8 mouse cellular contexts compared by ENCODE assay signal in genomic region chr13:83603373-83604265, GRCm38 (mm10).
DNase-seq lines count a peak whose midpoint lies in the region; ATAC-seq and TF ChIP-seq lines count a peak whose summit lies in the region.

No protein-coding gene starts in this region.

- no peak for TF ChIP-seq CTCF in heart, postnatal 0 days (IDR thresholded peaks at IDR 0.05; ENCODE audit: low read depth)

- H3K4me1 ChIP-seq in forebrain, embryonic 10.5 days, result peaks cover 35% of the 10 kb centered on the region
- peaks cover 19% of the 10 kb centered on the region for H3K4me1 ChIP-seq in forebrain, embryonic 12.5 days
- H3K4me1 ChIP-seq in heart, postnatal 0 days (ENCODE audit: control insufficient read depth, insufficient read depth), result peaks cover 32% of the 10 kb centered on the region

- TF ChIP-seq EP300 in heart, postnatal 0 days (IDR thresholded peaks at IDR 0.05; ENCODE audit: low read depth), result peak; percentile 31; the same call in 1 of the 2 replicates

- no peak overlapping the region for H3K4me2 ChIP-seq in forebrain, embryonic 12.5 days
- peak overlapping the region; percentile 41 for H3K4me2 ChIP-seq in heart, postnatal 0 days (ENCODE audit: low read depth, low read length)

- no peaks in the 10 kb centered on the region for H3K36me3 ChIP-seq in forebrain, embryonic 10.5 days (replicated peaks)
- no peaks in the 10 kb centered on the region for H3K36me3 ChIP-seq in forebrain, embryonic 12.5 days (replicated peaks)
- H3K36me3 ChIP-seq in heart, postnatal 0 days (replicated peaks; ENCODE audit: control insufficient read depth, insufficient read depth, low read length), result no peaks in the 10 kb centered on the region

- no peak for DNase-seq in forebrain, embryonic 10.5 days (ENCODE audit: extremely low spot score, low spot score)
- DNase-seq in 416B (ENCODE audit: low read depth), result peak; percentile 81
- peak; percentile 96 for DNase-seq in heart, postnatal 0 days (ENCODE audit: low spot score)
- peak; percentile 71 for DNase-seq in lung, postnatal 10 days
- DNase-seq in c-Kit-positive CD71-positive TER-119-positive erythroid progenitor cells, embryonic 14.5 days (ENCODE audit: low spot score), result no peak
- DNase-seq in left cerebral cortex, postnatal 36 days (ENCODE audit: low spot score in 2 of 2), result no peak

- no peak overlapping the region for H3K4me3 ChIP-seq in forebrain, embryonic 10.5 days
- no peak overlapping the region for H3K4me3 ChIP-seq in forebrain, embryonic 12.5 days (replicated peaks)
- H3K4me3 ChIP-seq in heart, postnatal 0 days (ENCODE audit: low read depth, low read length), result no peak overlapping the region

- 37% methylated on average over 7 of the region's 7 CpGs for WGBS in forebrain, embryonic 10.5 days
- 39% methylated on average over 7 of the region's 7 CpGs for WGBS in forebrain, embryonic 12.5 days
- 12% methylated on average over 6 of the region's 7 CpGs for WGBS in heart, postnatal 0 days

- no peak overlapping the region for H3K9ac ChIP-seq in forebrain, embryonic 12.5 days
- H3K9ac ChIP-seq in heart, postnatal 0 days (replicated peaks; ENCODE audit: low read depth, low read length), result no peak overlapping the region

- no peak for ATAC-seq in forebrain, embryonic 12.5 days (ENCODE audit: low FRiP score)
- peak; percentile 36 for ATAC-seq in common myeloid progenitor, adult 5-6 weeks (replicated peaks; ENCODE audit: low read depth, poor library complexity, severe bottlenecking)
- ATAC-seq in heart, postnatal 0 days (ENCODE audit: insufficient read depth, low read depth), result peak; percentile 94

- H3K27ac ChIP-seq in forebrain, embryonic 10.5 days, result peak overlapping the region; percentile 26; the same call in 1 of the 2 replicates
- H3K27ac ChIP-seq in forebrain, embryonic 12.5 days, result no peak overlapping the region
- H3K27ac ChIP-seq in heart, postnatal 0 days (ENCODE audit: low read depth), result peak overlapping the region; percentile 92

- H3K27me3 ChIP-seq in forebrain, embryonic 10.5 days (ENCODE audit: poor library complexity, severe bottlenecking), result no peaks in the 10 kb centered on the region
- H3K27me3 ChIP-seq in forebrain, embryonic 12.5 days, result no peaks in the 10 kb centered on the region
- no peaks in the 10 kb centered on the region for H3K27me3 ChIP-seq in heart, postnatal 0 days (ENCODE audit: control insufficient read depth, insufficient read depth, low read length)

- no peaks in the 10 kb centered on the region for H3K9me3 ChIP-seq in forebrain, embryonic 10.5 days
- no peaks in the 10 kb centered on the region for H3K9me3 ChIP-seq in forebrain, embryonic 12.5 days
- no peaks in the 10 kb centered on the region for H3K9me3 ChIP-seq in heart, postnatal 0 days (replicated peaks; ENCODE audit: control insufficient read depth, low read length)

- intact Hi-C loops in left cerebral cortex, postnatal 36 days (cut with DNase I), result no loop called here

Comparison
In these comparisons a context has a peak if more than half of its experiments do, and no peak if none do; other contexts are left out.
1. DNase-seq: peak in 416B (single experiment), heart, postnatal 0 days (single experiment) and lung, postnatal 10 days (single experiment); none in forebrain, embryonic 10.5 days (single experiment), c-Kit-positive CD71-positive TER-119-positive erythroid progenitor cells, embryonic 14.5 days (single experiment) and left cerebral cortex, postnatal 36 days (0 of 2).